Mouse (Mus musculus) forebrain, postnatal 0 days (tissue): ENCODE measurements at regions not wholly inside any gene's neighbourhood (a gene's known extent, or its start where the extent isn't known, plus 50 kb on each side); places are given as distances from the start of the nearest gene placed in this dataset.

Source experiments
- ATAC-seq: fragments of 200-750 bp; cut with Nextera tagmentation; 2 replicates; pipeline ENCODE4 v1.8.0; 2017; ENCODE audit warnings: mild to moderate bottlenecking, moderate library complexity
- DNase-seq: peaks from one replicate; pipeline ENCODE4 v3.0.0-alpha.2; 2015
- H3K27ac ChIP-seq: fragments of 300-500 bp; sonication (generic); 2 replicates; pipeline ENCODE4 v1.5.1; 2014; ENCODE audit warnings: low read depth, mild to moderate bottlenecking, antibody characterized with exemption, low read length, moderate library complexity, mixed read lengths
- H3K27me3 ChIP-seq: fragments of 300-500 bp; sonication (generic); 2 replicates; pipeline ENCODE4 v1.6.1; 2014; ENCODE audit warnings: mild to moderate bottlenecking, low read length, mixed read lengths; ENCODE audit not compliant: insufficient read depth
- H3K36me3 ChIP-seq: fragments of 300-500 bp; sonication (generic); 2 replicates; pipeline ENCODE4 v1.6.1; 2014; ENCODE audit warnings: mild to moderate bottlenecking, moderate library complexity; ENCODE audit not compliant: insufficient read depth
- H3K4me1 ChIP-seq: fragments of 300-500 bp; sonication (generic); 2 replicates; pipeline ENCODE4 v1.6.1; 2014; ENCODE audit warnings: antibody characterized with exemption; ENCODE audit not compliant: insufficient read depth
- H3K4me2 ChIP-seq: fragments of 300-500 bp; sonication (generic); 2 replicates; pipeline ENCODE4 v1.6.1; 2014; ENCODE audit warnings: low read depth, mild to moderate bottlenecking, moderate library complexity
- H3K4me3 ChIP-seq: fragments of 300-500 bp; sonication (generic); 2 replicates; pipeline ENCODE4 v1.5.1; 2014; ENCODE audit warnings: low read depth, low read length, mixed read lengths
- H3K9ac ChIP-seq: fragments of 300-500 bp; sonication (generic); 2 replicates; pipeline ENCODE4 v1.6.1; 2014; ENCODE audit warnings: mild to moderate bottlenecking
- H3K9me3 ChIP-seq: fragments of 300-500 bp; sonication (generic); 2 replicates; pipeline ENCODE4 v1.6.1; 2016; ENCODE audit warnings: low read length
- CTCF ChIP-seq: sonication (generic); IDR thresholded peaks from 2 replicates; pipeline ENCODE4 v1.5.1; 2016; ENCODE audit warnings: antibody characterized with exemption, control low read depth, low read depth
- WGBS: fragments of 180-500 bp; shearing (Covaris S2); extraction: QIAGEN DNeasy Blood & Tissue Kit; methylation state at CpG from one replicate; pipeline ENCODE4 v1.1.7; 2014; 5-methylcytosine and 5-hydroxymethylcytosine counted together

GRCm38 (mm10) chr3:120533901-120534300 is 637.6 kb downstream of the Rwdd3 start:
- Histone ChIP-seq H3K9ac (no peak overlapping the region), H3K36me3 (no peaks in the 10 kb centered on the region), H3K27ac (no peak overlapping the region), H3K4me1 (no peaks in the 10 kb centered on the region), H3K4me2 (no peak overlapping the region), H3K9me3 (no peaks in the 10 kb centered on the region), H3K4me3 (no peak overlapping the region), H3K27me3 (no peaks in the 10 kb centered on the region)
- peak; percentile 36 for DNase-seq
- no peak for TF ChIP-seq CTCF
- 58% methylated on average over 3 of the region's 3 CpGs for WGBS
- peak; percentile 81 for ATAC-seq

GRCm38 (mm10) chr3:120531880-120532580 is 639.5 kb downstream of the Rwdd3 start:
- Histone ChIP-seq H3K4me3 (no peak overlapping the region), H3K9me3 (no peaks in the 10 kb centered on the region), H3K27ac (peak overlapping the region; percentile 42), H3K4me2 (no peak overlapping the region), H3K9ac (no peak overlapping the region), H3K4me1 (no peaks in the 10 kb centered on the region), H3K36me3 (no peaks in the 10 kb centered on the region), H3K27me3 (no peaks in the 10 kb centered on the region)
- no peak for TF ChIP-seq CTCF
- DNase-seq (peak; percentile 34), ATAC-seq (no peak)
- 54% methylated on average over 9 of the region's 9 CpGs for WGBS

GRCm38 (mm10) chr3:120511651-120512050 is 659.8 kb downstream of the Rwdd3 start:
- Histone ChIP-seq H3K9me3 (no peaks in the 10 kb centered on the region), H3K36me3 (no peaks in the 10 kb centered on the region), H3K4me3 (no peak overlapping the region), H3K9ac (no peak overlapping the region), H3K4me1 (no peaks in the 10 kb centered on the region), H3K27ac (no peak overlapping the region), H3K27me3 (no peaks in the 10 kb centered on the region), H3K4me2 (no peak overlapping the region)
- TF ChIP-seq CTCF = no peak
- DNase-seq = no peak
- WGBS = 37% methylated on average over 1 of the region's 1 CpGs
- no peak for ATAC-seq

GRCm38 (mm10) chr3:120498937-120499336 is 672.6 kb downstream of the Rwdd3 start:
- no peaks in the 10 kb centered on the region for H3K4me1 ChIP-seq
- TF ChIP-seq CTCF = no peak
- no peaks in the 10 kb centered on the region for H3K27me3 ChIP-seq
- no peak overlapping the region for H3K4me3 ChIP-seq
- ATAC-seq (no peak), DNase-seq (no peak)
- 88% methylated on average over 4 of the region's 4 CpGs for WGBS
- H3K36me3 ChIP-seq = no peaks in the 10 kb centered on the region
- H3K4me2 ChIP-seq = no peak overlapping the region
- no peaks in the 10 kb centered on the region for H3K9me3 ChIP-seq
- no peak overlapping the region for H3K9ac ChIP-seq
- no peak overlapping the region for H3K27ac ChIP-seq

DNA sequence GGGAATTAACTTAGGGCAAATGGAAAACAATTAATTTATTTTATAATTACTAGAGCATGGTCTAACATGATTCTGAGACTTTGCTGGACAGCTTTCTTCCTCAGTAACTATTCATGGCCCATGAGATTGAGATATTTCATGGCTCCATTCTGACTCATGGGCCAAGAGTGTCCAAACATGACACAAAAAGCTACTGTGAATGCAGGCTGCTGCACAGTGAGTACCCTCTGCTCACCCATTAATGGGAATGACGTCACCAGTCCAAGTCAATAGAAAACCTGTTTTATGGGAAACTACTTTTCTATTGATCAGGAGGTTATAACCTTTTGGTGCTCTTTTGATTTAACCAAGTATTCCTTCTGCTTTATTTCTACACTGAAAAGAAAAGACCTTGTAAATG is 693.6 kb downstream of the Rwdd3 start:
- H3K4me1 ChIP-seq = no peaks in the 10 kb centered on the region
- H3K9ac ChIP-seq = no peak overlapping the region
- DNase-seq = no peak
- ATAC-seq = no peak
- H3K36me3 ChIP-seq = no peaks in the 10 kb centered on the region
- TF ChIP-seq CTCF = no peak
- no peaks in the 10 kb centered on the region for H3K27me3 ChIP-seq
- H3K27ac ChIP-seq = no peak overlapping the region
- H3K4me3 ChIP-seq = no peak overlapping the region
- H3K4me2 ChIP-seq = no peak overlapping the region
- no peaks in the 10 kb centered on the region for H3K9me3 ChIP-seq
- WGBS = 18% methylated on average over 1 of the region's 1 CpGs

GRCm38 (mm10) chr3:120477232-120477631 is 693.0 kb upstream of the Ptbp2 start:
- H3K36me3 ChIP-seq = no peaks in the 10 kb centered on the region
- no peak overlapping the region for H3K27ac ChIP-seq
- no peak overlapping the region for H3K4me3 ChIP-seq
- no peak for TF ChIP-seq CTCF
- no peaks in the 10 kb centered on the region for H3K27me3 ChIP-seq
- no peak overlapping the region for H3K4me2 ChIP-seq
- H3K9ac ChIP-seq = no peak overlapping the region
- peaks cover 4% of the 10 kb centered on the region; the same call in 1 of the 2 replicates for H3K4me1 ChIP-seq
- no peak for DNase-seq
- ATAC-seq = no peak
- H3K9me3 ChIP-seq = no peaks in the 10 kb centered on the region
- 45% methylated on average over 2 of the region's 2 CpGs for WGBS

DNA sequence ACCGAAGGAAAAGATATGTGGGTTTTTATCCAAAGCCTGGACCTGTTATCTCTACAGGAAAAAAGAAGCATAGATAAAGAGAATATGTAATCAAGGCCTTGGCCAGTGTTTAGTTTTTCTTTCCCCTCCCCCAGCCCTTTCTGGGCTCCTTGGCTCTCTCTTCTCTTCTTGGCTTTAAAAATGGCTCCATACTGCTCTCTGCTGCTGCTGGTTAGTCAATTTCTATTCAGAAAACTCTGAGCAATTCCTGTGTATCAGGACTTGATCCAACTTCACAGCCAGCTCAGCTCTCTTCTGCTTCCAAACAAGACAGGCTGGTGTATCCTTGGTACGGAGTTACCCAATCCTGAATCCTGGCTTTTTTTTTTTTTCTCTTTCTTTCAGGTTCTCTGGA is 689.4 kb upstream of the Ptbp2 start:
- TF ChIP-seq CTCF = peak; percentile 66
- 18% methylated on average over 2 of the region's 2 CpGs for WGBS
- Histone ChIP-seq H3K36me3 (no peaks in the 10 kb centered on the region), H3K4me3 (no peak overlapping the region), H3K27ac (peak overlapping the region; percentile 2; the same call in 1 of the 2 replicates), H3K9ac (no peak overlapping the region), H3K4me1 (peaks cover 6% of the 10 kb centered on the region; the same call in 1 of the 2 replicates), H3K27me3 (no peaks in the 10 kb centered on the region), H3K9me3 (no peaks in the 10 kb centered on the region), H3K4me2 (no peak overlapping the region)
- DNase-seq (peak; percentile 90), ATAC-seq (peak; percentile 92)
